Comparison of ENCODE assay signal across 9 mouse cellular contexts in the genomic region with DNA sequence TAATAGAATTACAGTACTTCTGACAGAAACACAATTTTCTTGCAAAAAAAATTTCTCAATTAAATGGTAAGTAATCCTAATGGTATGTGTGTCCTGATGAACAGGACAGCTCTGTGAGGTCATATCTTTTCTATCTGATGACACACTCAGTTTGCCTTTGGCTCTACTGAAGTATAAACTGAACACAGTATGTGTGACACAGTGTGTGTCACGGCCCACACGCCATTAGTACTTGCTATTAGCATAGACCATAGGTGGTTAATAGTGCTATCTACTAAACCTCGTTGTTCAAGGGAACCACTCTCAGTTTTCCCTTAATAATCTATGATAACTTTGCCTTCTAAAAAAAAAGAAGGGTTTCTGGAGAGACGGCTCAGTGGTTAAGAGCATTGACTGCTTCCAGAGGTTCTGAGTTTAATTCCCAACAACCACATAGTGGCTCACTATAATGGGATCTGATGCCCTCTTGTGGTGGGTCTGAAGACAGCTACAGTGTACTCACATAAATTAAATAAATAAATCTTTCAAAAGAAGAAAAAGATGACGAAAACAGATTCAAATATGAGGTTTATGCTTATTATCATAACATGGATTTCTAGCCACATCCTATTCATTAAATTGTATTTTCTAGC. TPM values are rescaled to one million over a fixed set of nuclear protein-coding genes. Genes with fewer than 3 reads are reported as not detected.
DNase-seq lines count a peak whose midpoint lies in the region; ATAC-seq and TF ChIP-seq lines count a peak whose summit lies in the region.
"Had no signal": no experiment of that assay in that cellular context is flagged by ENCODE, and none has a peak within 500 bp of the region (broad histone marks: within the 10 kb centered on the region; RNA-seq: fewer than 3 reads in every experiment).

No protein-coding gene starts in this region.

- no peaks in the 10 kb centered on the region for H3K4me1 ChIP-seq in thymus, adult 2 months (replicated peaks; ENCODE audit: control insufficient read depth, insufficient read depth, low read length)
- H3K4me1 ChIP-seq in hindbrain, embryonic 14.5 days (replicated peaks; ENCODE audit: control insufficient read depth, insufficient read depth, low read length) = no peaks in the 10 kb centered on the region
- H3K4me1 ChIP-seq in lung, embryonic 16.5 days (replicated peaks; ENCODE audit: control insufficient read depth, insufficient read depth, low read length) = no peaks in the 10 kb centered on the region

- peak overlapping the region; percentile 48 for H3K4me3 ChIP-seq in gastrocnemius, adult 2 months
- H3K4me3 ChIP-seq in thymus, adult 2 months (ENCODE audit: control insufficient read depth, insufficient read depth, low read length) = no peak overlapping the region
- H3K4me3 ChIP-seq in hindbrain, embryonic 14.5 days (replicated peaks; ENCODE audit: low read length) = no peak overlapping the region
- no peak overlapping the region for H3K4me3 ChIP-seq in lung, embryonic 16.5 days (ENCODE audit: low read length)

- TF ChIP-seq POLR2A in thymus, adult 2 months (IDR thresholded peaks at IDR 0.05; ENCODE audit: control insufficient read depth, extremely low read depth, insufficient read depth, low read length, poor library complexity) = no peak

- H3K27ac ChIP-seq in gastrocnemius, adult 2 months = no peak overlapping the region; the same call in 1 of the 2 replicates
- H3K27ac ChIP-seq in thymus, adult 2 months (ENCODE audit: control insufficient read depth, insufficient read depth, low read length) = no peak overlapping the region
- no peak overlapping the region for H3K27ac ChIP-seq in hindbrain, embryonic 14.5 days
- H3K27ac ChIP-seq in lung, embryonic 16.5 days (ENCODE audit: low read length) = no peak overlapping the region

- no peaks in the 10 kb centered on the region for H3K27me3 ChIP-seq in thymus, adult 2 months (ENCODE audit: control insufficient read depth, insufficient read depth, low read length)
- H3K27me3 ChIP-seq in hindbrain, embryonic 14.5 days (ENCODE audit: control insufficient read depth, insufficient read depth, low read length) = no peaks in the 10 kb centered on the region
- H3K27me3 ChIP-seq in lung, embryonic 16.5 days (ENCODE audit: control insufficient read depth, insufficient read depth, low read depth, low read length) = no peaks in the 10 kb centered on the region

- peak; percentile 39 for DNase-seq in gastrocnemius, adult 2 months
- no peak for DNase-seq in gastrocnemius, adult 8-10 months (ENCODE audit: low spot score in 2 of 2)
- peak; percentile 60 for DNase-seq in thymus, adult 2 months
- no peak for DNase-seq in thymus, adult 18-20 months
- peak; percentile 66 for DNase-seq in embryo, embryonic 10 days (ENCODE audit: low spot score)
- DNase-seq in hindbrain, embryonic 14.5 days (ENCODE audit: low spot score) = peak; percentile 48
- DNase-seq in thymus, postnatal 0 days (ENCODE audit: low spot score) = peak; percentile 56

- H3K4me2 ChIP-seq in hindbrain, embryonic 14.5 days (replicated peaks) = no peak overlapping the region
- H3K4me2 ChIP-seq in lung, embryonic 16.5 days (ENCODE audit: low read depth, low read length) = no peak overlapping the region

- H3K9me3 ChIP-seq in hindbrain, embryonic 14.5 days (ENCODE audit: control insufficient read depth, low read length) = no peaks in the 10 kb centered on the region
- H3K9me3 ChIP-seq in lung, embryonic 16.5 days (ENCODE audit: control insufficient read depth, low read length) = no peaks in the 10 kb centered on the region

- intact Hi-C loops in gastrocnemius, adult 2 months (cut with DNase I) = no loop called here

- H3K9ac ChIP-seq in hindbrain, embryonic 14.5 days = no peak overlapping the region
- H3K9ac ChIP-seq in lung, embryonic 16.5 days (ENCODE audit: low read length) = no peak overlapping the region

- peak; percentile 81 for ATAC-seq in hindbrain, embryonic 14.5 days (ENCODE audit: low FRiP score)
- ATAC-seq in lung, embryonic 16.5 days (ENCODE audit: low read depth) = peak; percentile 62; the same call in 1 of the 2 replicates

- H3K36me3 ChIP-seq in thymus, adult 2 months (ENCODE audit: control insufficient read depth, insufficient read depth, low read length) = no peaks in the 10 kb centered on the region
- H3K36me3 ChIP-seq in hindbrain, embryonic 14.5 days (replicated peaks; ENCODE audit: control insufficient read depth, insufficient read depth) = no peaks in the 10 kb centered on the region
- no peaks in the 10 kb centered on the region for H3K36me3 ChIP-seq in lung, embryonic 16.5 days (ENCODE audit: control insufficient read depth, insufficient read depth, low read length)

- WGBS in thymus, adult 2 months = 54% methylated on average over 5 of the region's 5 CpGs
- 64% methylated on average over 5 of the region's 5 CpGs for WGBS in hindbrain, embryonic 14.5 days
- WGBS in lung, embryonic 16.5 days = 55% methylated on average over 5 of the region's 5 CpGs

- TF ChIP-seq CTCF in gastrocnemius, adult 2 months (IDR thresholded peaks at IDR 0.05) = peak; percentile 79
- no peak for TF ChIP-seq CTCF in thymus, adult 2 months (IDR thresholded peaks at IDR 0.05; ENCODE audit: borderline replicate concordance, control insufficient read depth, extremely low read depth, insufficient read depth, low read length, poor library complexity)

RNA-seq across cellular contexts. Expression of a gene that starts 11.5 kb away (rescaled TPM):
- 10 to 100 TPM; 23.6 to 25.7 TPM for total RNA-seq in gastrocnemius, adult 2 months (2021)
- 10 to 100 TPM; 17.8 to 28.6 (median 23.8) TPM for total RNA-seq in gastrocnemius, adult 8-10 months (2022)
- polyA plus RNA-seq in thymus, adult 2 months (2012; rRNA removed) = 19.0 and 21.3 TPM in 2 replicates
- 35.6 and 36.6 TPM in 2 replicates for polyA plus RNA-seq in hindbrain, embryonic 14.5 days (2014; fragmentation: Nextera tagmentation; extraction: Ambion mirVana)
- 60.5 and 63.9 TPM in 2 replicates for polyA plus RNA-seq in lung, embryonic 16.5 days (2015; fragmentation: Nextera tagmentation; extraction: Ambion mirVana)
- 76.9 and 85.8 TPM in 2 replicates for polyA plus RNA-seq in thymus, postnatal 0 days (2015; fragmentation: Nextera tagmentation; extraction: Ambion mirVana)

RNA-seq across cellular contexts. Expression of a gene that starts 15.1 kb away (rescaled TPM):
- under 1 TPM in 1 of 2 experiments, not detected in 1; 0.22 TPM for total RNA-seq in gastrocnemius, adult 2 months (2021)
- total RNA-seq in gastrocnemius, adult 8-10 months (2022) = under 1 TPM; 0.13 to 0.48 (median 0.39) TPM
- 40.8 and 79.5 TPM in 2 replicates for polyA plus RNA-seq in thymus, adult 2 months (2012; rRNA removed)
- polyA plus RNA-seq in hindbrain, embryonic 14.5 days (2014; fragmentation: Nextera tagmentation; extraction: Ambion mirVana) = 0.23 and 0.26 TPM in 2 replicates
- 0.10 TPM in 1 of 2 replicates, not detected in the other for polyA plus RNA-seq in lung, embryonic 16.5 days (2015; fragmentation: Nextera tagmentation; extraction: Ambion mirVana)
- polyA plus RNA-seq in thymus, postnatal 0 days (2015; fragmentation: Nextera tagmentation; extraction: Ambion mirVana) = 0.42 and 0.44 TPM in 2 replicates

RNA-seq across cellular contexts. Expression of a gene that starts 22.1 kb away (rescaled TPM):
- total RNA-seq in gastrocnemius, adult 2 months (2021) = 1 to 10 TPM; 6.3 to 7.4 TPM
- 1 to 10 TPM; 5.6 to 6.6 (median 6.4) TPM for total RNA-seq in gastrocnemius, adult 8-10 months (2022)
- 6.4 and 7.8 TPM in 2 replicates for polyA plus RNA-seq in thymus, adult 2 months (2012; rRNA removed)
- 300 and 303 TPM in 2 replicates for polyA plus RNA-seq in hindbrain, embryonic 14.5 days (2014; fragmentation: Nextera tagmentation; extraction: Ambion mirVana)
- 8.7 and 9.1 TPM in 2 replicates for polyA plus RNA-seq in lung, embryonic 16.5 days (2015; fragmentation: Nextera tagmentation; extraction: Ambion mirVana)
- polyA plus RNA-seq in thymus, postnatal 0 days (2015; fragmentation: Nextera tagmentation; extraction: Ambion mirVana) = 6.7 and 8.4 TPM in 2 replicates

RNA-seq across cellular contexts. Expression of a gene that starts 55.0 kb away (rescaled TPM):
- total RNA-seq in gastrocnemius, adult 2 months (2021) = not detected
- total RNA-seq in gastrocnemius, adult 8-10 months (2022) = not detected
- 0.03 TPM in 1 of 2 replicates, not detected in the other for polyA plus RNA-seq in thymus, adult 2 months (2012; rRNA removed)
- not detected in 2 replicates for polyA plus RNA-seq in hindbrain, embryonic 14.5 days (2014; fragmentation: Nextera tagmentation; extraction: Ambion mirVana)
- polyA plus RNA-seq in lung, embryonic 16.5 days (2015; fragmentation: Nextera tagmentation; extraction: Ambion mirVana) = not detected in 2 replicates
- 0.05 and 0.07 TPM in 2 replicates for polyA plus RNA-seq in thymus, postnatal 0 days (2015; fragmentation: Nextera tagmentation; extraction: Ambion mirVana)
- total RNA-seq: adrenal gland, adult 18-20 months had no signal

Comparison
In these comparisons a context has a peak if more than half of its experiments do, and no peak if none do; other contexts are left out.
1. DNase-seq: peak in gastrocnemius, adult 2 months (single experiment), thymus, adult 2 months (single experiment), embryo, embryonic 10 days (single experiment), hindbrain, embryonic 14.5 days (single experiment) and thymus, postnatal 0 days (single experiment); none in gastrocnemius, adult 8-10 months (0 of 2) and thymus, adult 18-20 months (0 of 2).
2. RNA of a gene that starts 15.1 kb away (polyA plus RNA-seq): 40.8 to 79.5 TPM in thymus, adult 2 months; 0.42 to 0.44 TPM in thymus, postnatal 0 days, 0.23 to 0.26 TPM in hindbrain, embryonic 14.5 days and 0.10 TPM in lung, embryonic 16.5 days; every median in the first group is over 10 times any median in the second.
3. RNA of a gene that starts 22.1 kb away (polyA plus RNA-seq): 300 to 303 TPM in hindbrain, embryonic 14.5 days; 8.7 to 9.1 TPM in lung, embryonic 16.5 days, 6.7 to 8.4 TPM in thymus, postnatal 0 days and 6.4 to 7.8 TPM in thymus, adult 2 months; every median in the first group is over 10 times any median in the second.